Mouse (Mus musculus) heart, adult 11 months (tissue): ENCODE data around the gene Mgat4e.

Source experiments
- DNase-seq: peaks from one replicate; pipeline ENCODE4 v3.0.0; 2022

Mgat4e gene

GRCm38 (mm10) chr1:134513312-134513860 is 36.1 kb downstream of the Mgat4e start:
- peak; percentile 91 for DNase-seq

GRCm38 (mm10) chr1:134512584-134512983 is 36.9 kb downstream of the Mgat4e start:
- no peak for DNase-seq

- DNase-seq, result no peak
These were observed 37.3 kb downstream of the Mgat4e start for GRCm38 (mm10) chr1:134512183-134512582.

GRCm38 (mm10) chr1:134510018-134510417 is 39.5 kb downstream of the Mgat4e start:
- no peak for DNase-seq

DNA sequence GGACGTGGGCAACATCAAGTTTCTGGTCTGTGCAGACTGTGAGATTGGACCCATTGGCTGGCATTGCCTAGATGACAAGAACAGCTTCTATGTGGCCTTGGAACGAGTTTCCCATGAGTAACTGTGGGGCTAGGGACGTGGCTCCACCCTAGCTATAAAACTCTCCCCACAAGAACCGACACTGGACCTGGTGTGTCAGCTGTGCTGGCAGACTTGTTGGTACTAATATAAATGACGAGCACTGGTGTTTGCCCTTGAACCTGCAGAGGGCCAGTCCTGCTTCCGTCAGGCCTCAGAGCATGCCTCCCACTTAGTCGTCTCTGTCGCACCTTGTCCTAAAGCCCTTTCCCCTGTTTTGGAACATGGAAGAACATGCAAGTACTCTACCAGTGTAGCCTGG is 43.3 kb downstream of the Mgat4e start:
- no peak for DNase-seq

GRCm38 (mm10) chr1:134500916-134501315 is 48.6 kb downstream of the Mgat4e start:
- DNase-seq, result no peak

GRCm38 (mm10) chr1:134495991-134496390 is 53.5 kb downstream of the Mgat4e start:
- DNase-seq, result peak; percentile 84

DNA sequence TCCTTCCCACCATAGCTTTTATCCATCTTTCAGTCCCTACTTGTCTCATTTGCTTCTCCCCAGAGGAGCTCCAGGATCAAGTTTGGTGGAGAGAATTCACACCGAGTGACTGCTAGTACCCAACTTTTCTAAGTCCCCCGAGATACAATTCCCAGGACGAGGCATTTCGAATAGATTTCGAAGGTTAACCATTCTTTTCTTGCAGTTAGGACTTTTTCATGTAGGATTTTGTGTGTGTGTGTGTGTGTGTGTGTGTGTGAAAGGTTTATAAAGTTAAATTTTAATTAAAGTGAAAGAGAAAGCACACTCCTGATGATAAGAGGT is 54.3 kb downstream of the Mgat4e start:
- no peak for DNase-seq

GRCm38 (mm10) chr1:134494428-134495215 is 54.9 kb downstream of the Mgat4e start, which contains the start of gene Rabif:
TSS of gene Rabif (plus strand) at chr1:134494648.
- peak; percentile 100 for DNase-seq

GRCm38 (mm10) chr1:134493956-134494355 is 55.5 kb downstream of the Mgat4e start:
- DNase-seq, result no peak

DNA sequence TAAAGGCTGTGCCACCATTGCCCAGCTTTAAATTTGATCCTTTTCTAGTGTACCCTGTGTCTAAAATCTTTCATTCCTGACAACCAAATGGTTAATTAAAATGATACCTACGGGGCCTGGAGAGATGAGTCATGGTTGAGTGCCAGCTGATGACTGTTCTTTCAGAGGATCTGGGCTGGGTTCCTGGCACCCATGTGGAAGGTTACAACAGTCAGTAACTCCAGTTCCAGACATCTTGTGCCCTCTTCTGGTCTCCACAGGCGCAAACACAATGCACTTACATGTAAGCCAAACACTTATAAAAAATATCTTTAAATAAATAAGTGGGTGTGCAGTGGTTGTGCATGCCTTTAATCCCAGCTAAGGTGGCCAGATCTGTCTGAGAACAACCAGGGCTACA is 56.0 kb downstream of the Mgat4e start:
- peak; percentile 89 for DNase-seq

- peak; percentile 85 for DNase-seq
These were observed 57.2 kb downstream of the Mgat4e start for GRCm38 (mm10) chr1:134492276-134492675.
